Mouse (Mus musculus) activated CD4-positive, CD25-positive, alpha-beta regulatory T cell, adult 4 months (primary cell): ENCODE data around the gene Spag6. TPM values are rescaled to one million over a fixed set of nuclear protein-coding genes. Genes with fewer than 3 reads are reported as not detected.
A peak's percentile ranks its signal among the peaks of the same experiment; 100 is the strongest.

Experiments used
- ATAC-seq: one replicate; pipeline ENCODE4 v1.8.0; 2017
- polyA plus RNA-seq, 2 experiments: library from polyadenylated mRNA; unstranded; fragments of 100-300 nt; shearing (Covaris generic); gene quantifications; one replicate each; pipeline ENCODE4 v1.2.1; 2017

Gene Spag6
- polyA plus RNA-seq, 2 experiments from 2014 or later, result not detected

DNA sequence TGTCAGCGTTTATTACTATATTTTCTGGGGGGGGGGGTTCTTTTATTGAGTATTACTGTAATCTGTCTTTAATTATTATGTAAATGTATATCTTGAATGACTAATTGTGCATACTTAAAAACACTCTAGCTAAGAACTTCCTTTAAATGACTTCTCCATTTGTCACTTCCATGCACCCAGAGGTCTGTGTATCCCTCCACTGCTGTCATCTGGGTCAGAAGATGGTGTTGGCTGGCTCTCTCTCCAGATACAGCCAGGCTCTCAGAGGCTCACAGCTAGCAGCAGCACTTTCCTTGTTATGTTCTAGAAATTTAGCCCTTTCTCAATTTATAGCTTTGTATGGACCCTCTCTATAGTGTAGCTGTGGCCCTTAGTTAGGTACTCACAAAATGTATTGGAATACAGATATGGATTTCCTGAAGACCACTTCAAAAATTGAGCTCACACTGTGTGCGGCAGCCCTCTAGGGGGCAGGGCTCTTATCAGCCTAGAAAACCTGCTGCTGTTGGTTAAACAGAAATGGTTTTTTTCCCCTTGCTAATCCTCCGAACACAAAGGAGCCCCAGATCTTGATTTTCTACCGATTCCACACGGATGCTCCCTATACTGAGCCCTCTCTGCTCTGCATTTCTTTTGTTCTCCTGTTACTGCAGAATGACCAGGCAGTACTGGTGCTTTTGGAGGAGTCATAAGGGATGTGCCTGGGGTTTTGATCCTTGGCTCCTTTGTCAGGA, 40.7 kb downstream of the Spag6 start:
- ATAC-seq, result no peak

DNA sequence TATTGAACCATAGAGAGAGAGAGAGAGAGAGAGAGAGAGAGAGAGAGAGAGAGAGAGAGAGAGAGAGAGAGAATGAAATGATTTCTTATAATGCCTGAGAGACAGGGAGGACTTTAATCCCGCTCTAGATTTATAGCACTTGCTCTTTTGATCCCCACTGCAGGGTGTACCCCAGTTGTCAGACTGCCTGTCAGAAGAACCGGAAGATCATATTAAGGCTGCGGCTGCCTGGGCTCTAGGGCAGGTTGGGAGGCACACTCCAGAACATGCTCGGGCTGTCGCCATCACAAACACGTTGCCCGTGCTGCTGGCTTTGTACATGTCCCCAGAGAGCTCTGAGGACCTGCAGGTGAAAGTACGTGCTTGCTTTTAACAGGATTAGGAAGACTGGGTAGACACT, 43.2 kb downstream of the Spag6 start:
- ATAC-seq, result no peak

DNA sequence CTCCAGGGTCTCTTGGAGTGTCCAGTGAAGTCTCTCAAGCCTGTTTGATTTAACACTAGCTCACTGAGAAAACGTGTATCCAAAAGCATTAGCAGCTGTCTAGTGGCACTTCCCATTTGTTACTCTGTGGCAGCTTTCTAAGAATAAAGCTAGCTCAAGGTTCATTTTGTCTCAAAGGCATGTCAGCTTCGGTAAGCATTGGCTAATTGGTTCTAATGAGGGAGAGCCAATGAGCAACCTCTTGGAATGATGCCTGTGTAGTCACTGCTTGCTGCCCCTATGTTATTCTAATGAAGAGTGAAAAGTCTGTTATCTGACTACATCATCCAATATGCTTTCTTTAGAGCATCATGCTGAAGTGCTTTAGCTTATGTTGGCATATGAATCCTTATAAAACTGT, 45.4 kb downstream of the Spag6 start:
- ATAC-seq, result no peak

DNA sequence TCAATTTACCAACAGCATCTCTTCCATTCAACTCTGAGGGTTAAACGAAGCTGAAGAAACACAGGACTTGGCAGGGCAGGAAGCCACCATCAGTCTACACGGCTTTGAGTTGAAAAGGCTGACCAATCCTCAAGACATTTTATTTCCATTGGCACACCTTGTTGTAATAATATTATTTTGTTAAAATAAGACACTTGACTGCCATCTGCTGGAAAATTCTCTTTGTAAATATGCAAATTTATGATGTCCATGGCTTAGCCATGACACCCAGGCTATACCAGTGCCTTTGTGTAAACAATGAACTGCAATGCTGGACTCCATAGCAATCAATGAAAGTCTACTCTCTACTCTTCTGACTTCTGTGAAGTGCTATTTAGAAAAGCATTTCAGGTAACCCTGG, 62.3 kb downstream of the Spag6 start:
- ATAC-seq, result peak; percentile 59

DNA sequence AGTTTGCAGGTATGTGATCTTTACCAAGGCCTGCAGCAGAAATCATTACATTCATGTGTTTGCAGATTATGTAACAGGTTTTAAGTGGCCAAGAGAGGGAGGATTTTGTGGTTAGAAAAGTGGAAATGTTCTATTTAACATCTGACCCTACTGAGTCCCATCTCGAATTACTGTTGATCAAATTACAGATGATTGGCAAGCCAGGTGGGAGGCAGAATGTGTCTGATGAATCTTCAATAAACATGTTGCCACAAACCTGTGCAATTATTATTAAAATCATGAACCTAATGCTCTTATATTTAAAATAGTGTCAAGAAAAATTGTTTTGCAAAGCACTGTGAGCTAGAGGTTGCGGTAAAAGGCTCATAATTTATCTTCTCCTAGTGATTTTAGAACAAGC, 71.0 kb downstream of the Spag6 start:
- no peak for ATAC-seq

DNA sequence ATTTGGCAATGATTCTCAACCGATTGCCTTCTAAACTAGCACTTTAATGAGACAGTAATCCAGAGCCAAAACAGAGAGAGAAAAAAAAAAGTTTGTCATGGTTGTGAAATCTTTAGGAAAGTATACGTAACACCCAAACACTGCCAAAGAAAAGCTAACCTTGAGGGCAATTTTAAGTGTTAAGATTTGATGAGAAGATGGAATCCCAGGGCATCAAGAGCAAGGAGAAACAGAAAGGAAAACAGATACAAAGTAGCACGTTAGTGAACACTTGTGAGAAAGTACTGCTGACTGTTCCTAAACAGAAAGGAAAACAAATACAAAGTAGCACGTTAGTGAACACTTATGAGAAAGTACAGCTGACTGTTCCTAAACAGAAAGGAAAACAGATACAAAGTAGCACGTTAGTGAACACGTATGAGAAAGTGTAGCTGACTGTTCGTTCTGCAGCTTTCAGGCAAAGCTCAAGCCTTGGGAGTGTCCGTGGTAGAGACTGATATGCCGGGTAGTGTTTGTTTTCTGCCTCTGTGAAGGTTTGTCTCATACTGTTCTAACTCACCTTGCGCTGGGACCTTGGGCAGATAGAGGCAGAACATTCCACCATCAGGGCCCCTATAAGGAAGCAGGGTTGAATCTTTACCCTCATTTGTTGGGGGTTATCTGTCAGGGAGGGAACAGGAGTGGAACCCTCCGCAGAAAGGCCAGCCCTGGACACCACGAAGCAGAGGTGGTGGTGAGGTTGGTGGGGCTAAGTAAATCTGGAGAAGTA, 71.8 kb downstream of the Spag6 start:
- ATAC-seq, result peak; percentile 73

DNA sequence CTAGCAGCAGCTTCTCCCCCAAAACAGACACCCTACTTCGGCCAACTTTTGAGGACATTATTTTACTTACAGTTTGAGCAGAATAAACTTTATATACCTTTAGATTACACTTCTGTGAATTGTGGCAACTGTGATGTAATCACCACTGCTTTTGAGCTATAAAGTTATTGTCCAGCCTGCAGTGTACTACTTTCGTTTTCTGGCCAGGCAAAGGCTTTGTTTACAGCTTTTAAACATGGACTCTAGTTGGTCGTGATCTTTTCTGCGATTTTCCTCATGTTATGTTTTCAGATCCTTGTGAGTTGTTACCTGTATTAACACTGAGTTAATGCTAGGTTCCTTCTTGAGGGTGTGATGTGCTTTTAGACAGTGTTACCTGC, 72.6 kb downstream of the Spag6 start:
- no peak for ATAC-seq

DNA sequence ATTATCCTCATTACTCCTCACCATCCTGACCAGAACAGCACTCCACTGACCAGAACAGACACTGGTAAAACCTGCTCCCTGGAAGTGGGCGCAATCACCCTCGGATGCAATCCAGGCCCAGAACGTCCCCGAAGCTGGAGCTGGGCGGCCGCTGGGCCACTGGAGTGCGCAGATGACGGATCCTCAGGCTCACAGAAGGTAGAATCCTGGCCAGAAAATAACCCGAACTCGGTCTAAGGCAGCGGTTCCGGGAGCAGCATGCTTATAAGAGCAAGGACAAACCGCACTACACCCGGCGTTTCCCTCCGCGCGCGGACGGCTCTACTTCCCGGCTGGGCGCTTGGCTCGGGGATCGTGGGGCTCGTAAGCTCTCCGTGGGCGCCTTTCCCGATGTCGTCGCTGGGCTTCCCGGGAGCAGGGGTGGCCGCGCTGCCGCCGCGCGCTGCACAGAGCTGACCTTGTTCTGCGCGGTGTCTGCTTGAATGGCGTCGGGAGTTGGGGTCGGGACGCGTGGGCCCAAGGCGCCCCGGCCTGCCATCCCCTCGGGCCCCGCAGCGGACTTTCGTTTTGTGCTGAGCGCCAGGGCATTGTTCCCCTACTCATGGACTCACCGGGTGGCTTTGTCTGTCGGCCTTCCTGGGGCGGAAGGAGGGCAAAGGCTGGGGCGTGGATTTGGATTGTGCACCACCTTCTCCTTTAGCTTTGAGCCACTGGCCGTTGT, 73.1 kb downstream of the Spag6 start:
- peak; percentile 59 for ATAC-seq

DNA sequence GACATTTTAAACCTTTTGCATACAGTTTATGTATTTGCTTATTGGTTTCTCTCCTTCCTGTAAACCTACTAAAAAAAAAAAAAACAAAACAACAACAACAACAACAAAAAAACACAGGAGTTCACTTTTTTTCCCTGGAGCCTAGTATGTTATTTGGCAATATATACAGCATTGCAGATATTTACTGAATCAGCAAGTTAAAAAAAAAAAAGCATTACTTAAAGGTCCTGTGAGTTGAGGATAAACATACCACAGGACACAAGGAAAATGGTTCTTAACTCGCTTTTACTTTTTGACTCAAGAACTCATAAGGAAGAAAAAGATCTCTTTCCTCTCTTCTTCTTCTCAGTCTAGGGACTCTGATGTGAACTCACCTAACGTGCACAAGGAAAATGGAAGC, 74.6 kb downstream of the Spag6 start:
- no peak for ATAC-seq

DNA sequence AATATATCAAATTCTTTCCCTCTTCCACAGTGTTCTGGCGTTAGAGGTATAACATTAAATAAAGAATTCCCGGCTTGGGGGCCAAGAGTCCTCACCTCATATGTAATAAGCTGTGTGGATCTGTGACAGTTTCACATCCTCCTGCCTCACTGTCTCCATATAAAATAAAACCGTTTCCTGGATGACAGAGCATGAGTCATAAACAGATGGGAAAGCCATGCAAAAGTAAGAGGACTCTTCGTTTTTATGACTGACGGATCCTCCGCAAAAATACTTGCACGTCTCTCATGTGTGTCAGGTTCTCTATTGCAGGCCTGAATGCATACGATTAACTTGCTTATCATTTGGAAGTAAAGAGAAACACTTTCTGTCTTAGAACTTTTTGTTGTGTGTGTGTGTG, 78.6 kb downstream of the Spag6 start:
- no peak for ATAC-seq

DNA sequence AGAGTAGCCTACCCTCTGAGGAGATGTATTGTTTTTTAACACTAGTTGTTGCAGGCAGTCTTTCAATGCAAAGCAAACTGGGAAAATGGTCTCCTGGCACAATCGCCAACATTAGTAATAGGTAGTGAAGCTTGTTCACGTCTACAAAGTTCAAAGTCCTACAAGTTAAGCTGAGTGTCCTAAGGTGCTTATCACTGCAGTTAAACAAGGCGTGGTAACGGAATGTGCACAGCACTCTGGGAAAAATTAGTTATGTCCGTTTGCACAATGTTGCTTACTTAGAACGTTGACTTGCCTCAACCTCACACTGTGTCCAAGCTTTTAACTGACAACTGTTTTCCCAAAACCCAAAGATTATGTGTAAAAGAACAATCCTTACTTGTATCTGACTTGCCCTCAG, 80.5 kb downstream of the Spag6 start:
- ATAC-seq, result no peak

DNA sequence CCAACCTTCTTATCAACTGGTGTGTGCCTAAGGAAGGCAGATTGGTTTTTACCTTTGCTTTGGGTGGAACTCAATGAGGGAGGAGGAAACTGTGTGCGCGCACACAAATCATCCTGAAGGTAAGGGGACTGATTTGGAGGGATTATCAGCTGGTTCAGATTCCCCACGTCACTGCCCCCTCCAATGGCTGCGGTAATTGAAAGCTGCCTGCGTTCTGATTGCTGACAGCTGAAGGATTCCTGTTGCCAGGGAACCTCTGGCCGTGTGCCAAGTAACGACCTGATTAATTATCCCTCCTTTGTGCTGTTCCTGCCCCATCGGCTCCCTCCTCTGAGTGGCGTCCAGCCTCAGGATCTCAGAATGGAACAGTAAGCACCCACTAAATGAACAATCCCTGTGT, 84.4 kb downstream of the Spag6 start:
- no peak for ATAC-seq

DNA sequence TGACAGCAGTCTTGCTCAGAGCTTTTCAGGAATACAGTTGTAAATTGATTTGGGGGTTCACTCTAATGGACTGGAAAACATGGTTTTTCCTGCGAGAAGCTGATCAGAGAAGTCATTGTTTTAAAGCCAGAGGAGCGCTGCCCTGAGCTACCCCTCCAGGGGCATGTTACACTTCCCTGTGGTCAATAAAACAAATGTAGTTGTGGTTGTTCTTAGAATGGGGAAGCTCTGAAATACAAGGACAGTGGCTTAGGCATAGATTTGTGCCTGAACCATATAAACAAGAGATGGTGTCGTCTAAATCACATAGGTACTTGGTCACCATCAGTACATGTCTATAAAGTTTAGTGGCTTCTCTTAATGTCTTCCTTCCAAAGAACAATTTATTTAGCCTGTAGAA, 86.0 kb downstream of the Spag6 start:
- no peak for ATAC-seq

DNA sequence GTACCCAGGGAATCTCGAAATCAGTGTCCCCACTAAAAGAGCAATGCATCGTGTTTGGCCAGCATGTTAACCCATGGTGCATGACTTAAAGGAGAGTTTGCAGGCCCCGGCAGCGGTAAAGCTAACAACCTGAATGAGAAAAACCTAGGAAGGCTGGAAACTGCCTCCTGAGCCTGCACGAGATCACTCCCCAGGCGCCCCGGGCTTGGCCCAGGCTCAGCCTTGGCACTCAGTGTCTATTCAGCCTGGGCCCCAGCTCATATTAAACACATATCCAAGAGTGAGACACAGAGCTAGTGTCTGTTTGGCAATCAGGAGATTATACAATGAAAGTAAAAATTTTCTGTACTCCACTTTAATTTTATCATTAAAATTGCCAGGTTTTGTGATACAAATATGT, 87.5 kb downstream of the Spag6 start:
- ATAC-seq, result no peak

DNA sequence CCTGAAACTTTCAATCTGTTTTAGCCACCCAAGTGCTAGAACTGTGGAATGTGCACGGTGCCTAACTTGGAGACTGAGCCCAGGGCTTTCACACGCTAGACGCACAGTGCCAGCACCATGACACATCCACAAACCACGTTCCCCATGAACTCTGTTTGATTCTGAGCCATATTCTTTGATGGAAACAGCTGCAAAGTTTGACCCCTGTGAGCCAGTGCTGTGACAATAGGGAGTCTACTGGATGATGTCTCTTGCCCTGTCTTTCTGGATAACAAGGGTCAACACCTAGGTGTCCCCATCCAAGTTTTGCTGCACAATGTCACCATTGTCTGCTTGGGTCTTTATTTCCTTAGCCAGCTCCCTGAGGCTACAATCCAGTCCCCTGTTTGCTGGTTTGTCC, 100.4 kb downstream of the Spag6 start:
- no peak for ATAC-seq

DNA sequence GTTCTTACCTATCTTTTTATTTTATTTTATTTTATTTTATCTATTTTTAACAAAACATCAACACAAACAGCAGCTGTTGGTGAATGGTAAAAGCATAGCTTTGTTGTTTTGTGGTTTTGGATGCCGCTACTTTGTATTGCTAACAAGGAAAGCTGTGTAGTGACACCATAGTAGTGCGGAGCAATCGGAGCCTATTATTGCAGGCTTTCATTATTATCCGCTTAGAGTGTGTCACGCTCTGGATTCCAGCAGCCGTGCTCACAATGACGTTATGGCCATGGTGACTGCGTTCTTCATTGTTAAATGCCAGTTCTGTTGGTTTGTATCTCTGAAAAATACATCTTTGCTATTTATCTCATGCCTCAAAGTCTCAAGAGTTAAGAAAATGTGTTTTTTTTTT, 103.9 kb downstream of the Spag6 start:
- ATAC-seq, result no peak

DNA sequence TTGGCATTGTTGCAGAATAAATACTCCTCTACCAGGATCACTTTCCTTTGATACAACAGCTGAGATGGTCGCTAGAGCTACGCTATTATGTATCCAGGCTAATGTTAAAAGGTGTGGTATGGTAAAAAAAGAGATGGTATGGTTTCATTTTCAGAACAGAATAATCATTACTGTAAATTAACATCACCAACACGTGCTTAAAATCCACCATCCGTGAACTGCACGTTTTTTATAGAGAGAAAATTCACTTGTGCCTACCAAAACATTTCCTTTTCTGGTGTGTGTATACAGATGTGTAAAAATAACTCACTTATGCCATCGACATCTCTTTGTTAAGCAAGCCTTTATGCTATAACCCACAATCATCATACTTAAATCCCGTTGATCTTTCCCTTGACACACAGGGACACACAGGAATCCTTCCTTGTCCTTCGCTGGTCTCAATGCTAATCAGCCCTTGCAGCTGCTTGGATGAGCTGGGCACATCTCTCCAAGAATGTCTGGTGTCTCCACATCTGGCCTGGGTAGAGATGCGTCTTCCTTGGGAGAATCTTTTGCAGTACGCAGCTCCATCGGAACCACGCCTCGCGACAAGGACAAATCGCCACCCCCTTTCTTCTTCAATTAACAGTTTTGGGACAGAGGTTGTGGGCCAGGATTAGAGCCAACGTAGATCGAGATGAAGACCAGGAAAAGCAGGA, 105.6 kb downstream of the Spag6 start:
- ATAC-seq, result no peak

Other genes with a start within 250 kb of the Spag6 start
- 100 to 1,000 TPM; 210 to 227 TPM for gene Commd3, start 21.6 kb upstream of the Spag6 start, polyA plus RNA-seq
- gene Bmi1, start 17.0 kb upstream of the Spag6 start, polyA plus RNA-seq, result 10 to 100 TPM; 10.9 to 11.1 TPM